Mouse (Mus musculus): Measurements from ENCODE around the gene Gm49601. TPM values are rescaled to one million over a fixed set of nuclear protein-coding genes. Genes with fewer than 3 reads are reported as not detected.

The Gm49601 gene
- polyA plus RNA-seq, 1 experiment from 2014 or later = 2.4 TPM

- Histone ChIP-seq H3K4me1 (ENCODE audit: control insufficient read depth, insufficient read depth, low read length) (peaks cover 30% of the 10 kb centered on the region), H3K4me3 (ENCODE audit: low read depth, low read length) (peak overlapping the region; percentile 82), H3K27me3 (replicated peaks; ENCODE audit: control insufficient read depth, insufficient read depth, low read length) (peaks cover 39% of the 10 kb centered on the region), H3K4me2 (ENCODE audit: low read depth, low read length) (peak overlapping the region; percentile 75), H3K9me3 (ENCODE audit: control insufficient read depth, low read length) (no peaks in the 10 kb centered on the region), H3K9ac (ENCODE audit: low read depth, low read length) (0 out of 2 replicates have a peak overlapping the region, but pooled peaks have one; percentile 65), H3K27ac (replicated peaks; ENCODE audit: low read depth, low read length) (no peak overlapping the region), H3K36me3 (ENCODE audit: control insufficient read depth, insufficient read depth, low read length) (peaks cover 30% of the 10 kb centered on the region)
- ATAC-seq (ENCODE audit: low read depth) = no peak
- 35% methylated on average over 2 of the region's 3 CpGs for WGBS
- no peak for DNase-seq (ENCODE audit: low spot score)
Measured at GRCm38 (mm10) chr16:18627163-18627562, 936 bp upstream of the Gm49601 start.

- Histone ChIP-seq H3K4me2 (ENCODE audit: low read depth, low read length) (peak overlapping the region; percentile 75), H3K9me3 (ENCODE audit: control insufficient read depth, low read length) (no peaks in the 10 kb centered on the region), H3K9ac (ENCODE audit: low read depth, low read length) (peak overlapping the region; percentile 65), H3K36me3 (ENCODE audit: control insufficient read depth, insufficient read depth, low read length) (peaks cover 33% of the 10 kb centered on the region), H3K4me1 (ENCODE audit: control insufficient read depth, insufficient read depth, low read length) (peaks cover 36% of the 10 kb centered on the region), H3K27ac (replicated peaks; ENCODE audit: low read depth, low read length) (no peak overlapping the region), H3K27me3 (replicated peaks; ENCODE audit: control insufficient read depth, insufficient read depth, low read length) (peaks cover 52% of the 10 kb centered on the region), H3K4me3 (ENCODE audit: low read depth, low read length) (peak overlapping the region; percentile 82)
- 19% methylated on average over 21 of the region's 26 CpGs for WGBS
- DNase-seq (ENCODE audit: low spot score) = no peak
- no peak for ATAC-seq (ENCODE audit: low read depth)
Measured at GRCm38 (mm10) chr16:18625791-18626311, 376 bp downstream of the Gm49601 start.

- no peak for ATAC-seq (ENCODE audit: low read depth)
- WGBS = 58% methylated on average over 13 of the region's 14 CpGs
- H3K4me3 ChIP-seq (ENCODE audit: low read depth, low read length) = no peak overlapping the region
- no peak overlapping the region for H3K27ac ChIP-seq (replicated peaks; ENCODE audit: low read depth, low read length)
- DNase-seq (ENCODE audit: low spot score) = no peak
- no peaks in the 10 kb centered on the region for H3K9me3 ChIP-seq (ENCODE audit: control insufficient read depth, low read length)
- no peak overlapping the region for H3K4me2 ChIP-seq (ENCODE audit: low read depth, low read length)
- H3K36me3 ChIP-seq (ENCODE audit: control insufficient read depth, insufficient read depth, low read length) = peaks cover 33% of the 10 kb centered on the region
- peaks cover 60% of the 10 kb centered on the region for H3K27me3 ChIP-seq (replicated peaks; ENCODE audit: control insufficient read depth, insufficient read depth, low read length)
- peaks cover 36% of the 10 kb centered on the region for H3K4me1 ChIP-seq (ENCODE audit: control insufficient read depth, insufficient read depth, low read length)
- no peak overlapping the region for H3K9ac ChIP-seq (ENCODE audit: low read depth, low read length)
Measured at GRCm38 (mm10) chr16:18625097-18625496, 1.1 kb downstream of the Gm49601 start.

- Histone ChIP-seq H3K4me1 (ENCODE audit: control insufficient read depth, insufficient read depth, low read length) (peaks cover 36% of the 10 kb centered on the region), H3K27me3 (replicated peaks; ENCODE audit: control insufficient read depth, insufficient read depth, low read length) (peaks cover 65% of the 10 kb centered on the region), H3K9ac (ENCODE audit: low read depth, low read length) (no peak overlapping the region), H3K36me3 (ENCODE audit: control insufficient read depth, insufficient read depth, low read length) (peaks cover 33% of the 10 kb centered on the region), H3K27ac (replicated peaks; ENCODE audit: low read depth, low read length) (no peak overlapping the region), H3K4me2 (ENCODE audit: low read depth, low read length) (no peak overlapping the region), H3K9me3 (ENCODE audit: control insufficient read depth, low read length) (no peaks in the 10 kb centered on the region), H3K4me3 (ENCODE audit: low read depth, low read length) (no peak overlapping the region)
- 50% methylated on average over 15 of the region's 15 CpGs for WGBS
- DNase-seq (ENCODE audit: low spot score) (no peak), ATAC-seq (ENCODE audit: low read depth) (no peak)
Measured at GRCm38 (mm10) chr16:18624641-18625040, 1.6 kb downstream of the Gm49601 start.

- H3K27me3 ChIP-seq (replicated peaks; ENCODE audit: control insufficient read depth, insufficient read depth, low read length) = peaks cover 72% of the 10 kb centered on the region
- H3K9me3 ChIP-seq (ENCODE audit: control insufficient read depth, low read length) = no peaks in the 10 kb centered on the region
- H3K4me3 ChIP-seq (ENCODE audit: low read depth, low read length) = no peak overlapping the region
- DNase-seq (ENCODE audit: low spot score) (no peak), ATAC-seq (ENCODE audit: low read depth) (no peak)
- no peak overlapping the region for H3K4me2 ChIP-seq (ENCODE audit: low read depth, low read length)
- WGBS = 56% methylated on average over 15 of the region's 15 CpGs
- H3K27ac ChIP-seq (replicated peaks; ENCODE audit: low read depth, low read length) = no peak overlapping the region
- peaks cover 33% of the 10 kb centered on the region for H3K36me3 ChIP-seq (ENCODE audit: control insufficient read depth, insufficient read depth, low read length)
- peaks cover 34% of the 10 kb centered on the region for H3K4me1 ChIP-seq (ENCODE audit: control insufficient read depth, insufficient read depth, low read length)
- H3K9ac ChIP-seq (ENCODE audit: low read depth, low read length) = no peak overlapping the region
Measured at GRCm38 (mm10) chr16:18623751-18624540, 2.3 kb downstream of the Gm49601 start.

- Histone ChIP-seq H3K27ac (replicated peaks; ENCODE audit: low read depth, low read length) (no peak overlapping the region), H3K4me3 (ENCODE audit: low read depth, low read length) (no peak overlapping the region), H3K4me2 (ENCODE audit: low read depth, low read length) (no peak overlapping the region), H3K9ac (ENCODE audit: low read depth, low read length) (no peak overlapping the region), H3K4me1 (ENCODE audit: control insufficient read depth, insufficient read depth, low read length) (peaks cover 26% of the 10 kb centered on the region), H3K9me3 (ENCODE audit: control insufficient read depth, low read length) (no peaks in the 10 kb centered on the region), H3K36me3 (ENCODE audit: control insufficient read depth, insufficient read depth, low read length) (peaks cover 33% of the 10 kb centered on the region), H3K27me3 (replicated peaks; ENCODE audit: control insufficient read depth, insufficient read depth, low read length) (peaks cover 80% of the 10 kb centered on the region)
- DNase-seq (ENCODE audit: low spot score) = no peak
- 55% methylated on average over 29 of the region's 29 CpGs for WGBS
- no peak for ATAC-seq (ENCODE audit: low read depth)
Measured at GRCm38 (mm10) chr16:18622916-18623750, 3.1 kb downstream of the Gm49601 start.

- DNase-seq (ENCODE audit: low spot score) = no peak
- Histone ChIP-seq H3K9me3 (ENCODE audit: control insufficient read depth, low read length) (no peaks in the 10 kb centered on the region), H3K4me1 (ENCODE audit: control insufficient read depth, insufficient read depth, low read length) (peaks cover 22% of the 10 kb centered on the region), H3K27ac (replicated peaks; ENCODE audit: low read depth, low read length) (no peak within 1 kb of the TSS), H3K27me3 (replicated peaks; ENCODE audit: control insufficient read depth, insufficient read depth, low read length) (peaks cover 83% of the 10 kb centered on the region), H3K4me2 (ENCODE audit: low read depth, low read length) (peak within 1 kb of the TSS; percentile 93), H3K4me3 (ENCODE audit: low read depth, low read length) (peak within 1 kb of the TSS; percentile 50), H3K36me3 (ENCODE audit: control insufficient read depth, insufficient read depth, low read length) (peaks cover 33% of the 10 kb centered on the region), H3K9ac (ENCODE audit: low read depth, low read length) (peak within 1 kb of the TSS; percentile 55)
- WGBS = 30% methylated on average over 16 of the region's 17 CpGs
- no peak for ATAC-seq (ENCODE audit: low read depth)
Measured at GRCm38 (mm10) chr16:18622019-18622418, 4.2 kb downstream of the Gm49601 start, which contains the start of gene Gp1bb. Gp1bb (minus strand) TSS chr16:18622403.

GRCm38 (mm10) chr16:18621362-18622001 is 4.7 kb downstream of the Gm49601 start:
- ATAC-seq (ENCODE audit: low read depth) = no peak; the same call in 1 of the 2 replicates
- no peak for DNase-seq (ENCODE audit: low spot score)
- WGBS = 12% methylated on average over 31 of the region's 38 CpGs

More at GRCm38 (mm10) chr16:18621362-18622001, 4.7 kb downstream of the Gm49601 start:
- H3K27me3 ChIP-seq (replicated peaks; ENCODE audit: control insufficient read depth, insufficient read depth, low read length) = peaks cover 83% of the 10 kb centered on the region
- no peaks in the 10 kb centered on the region for H3K9me3 ChIP-seq (ENCODE audit: control insufficient read depth, low read length)
- peak overlapping the region; percentile 55 for H3K9ac ChIP-seq (ENCODE audit: low read depth, low read length)
- H3K27ac ChIP-seq (replicated peaks; ENCODE audit: low read depth, low read length) = no peak overlapping the region
- peaks cover 33% of the 10 kb centered on the region for H3K36me3 ChIP-seq (ENCODE audit: control insufficient read depth, insufficient read depth, low read length)
- peak overlapping the region; percentile 93 for H3K4me2 ChIP-seq (ENCODE audit: low read depth, low read length)
- H3K4me1 ChIP-seq (ENCODE audit: control insufficient read depth, insufficient read depth, low read length) = peaks cover 18% of the 10 kb centered on the region
- peak overlapping the region; percentile 50 for H3K4me3 ChIP-seq (ENCODE audit: low read depth, low read length)
